Mouse (Mus musculus) liver, embryonic 14.5 days (tissue): ENCODE data around the gene Tnc.

Experiments
- CTCF ChIP-seq: IDR thresholded peaks from 2 replicates; pipeline ENCODE4 v1.5.1; 2016; ENCODE audit warnings: antibody characterized with exemption, low read depth, control low read depth
- EP300 ChIP-seq: IDR thresholded peaks from 2 replicates; pipeline ENCODE4 v1.6.1; 2016; ENCODE audit warnings: antibody characterized with exemption, low read depth

GRCm38 (mm10) chr4:64033191-64033590, 13.6 kb downstream of the Tnc start:
- TF ChIP-seq CTCF (no peak), EP300 (no peak)
